Mouse (Mus musculus): ENCODE data around the gene Micall2.

GRCm38 (mm10) chr5:139756135-139756534 is 20.0 kb upstream of the Micall2 start:
- TF ChIP-seq ZC3H11A (IDR thresholded peaks at IDR 0.05; ENCODE audit: low read depth, low read length) = no peak
- no peak for TF ChIP-seq CTCF (IDR thresholded peaks at IDR 0.05 in 2 of 3, conservative IDR thresholded peaks at IDR 0.05 in 1 of 3; ENCODE audit: control insufficient read depth in 1 of 3, insufficient read depth in 1 of 3, low read depth in 2 of 3, low read length in 3 of 3, poor library complexity in 1 of 3, severe bottlenecking in 1 of 3)
- no peak for TF ChIP-seq KAT2A (conservative IDR thresholded peaks at IDR 0.05; ENCODE audit: low read depth, low read length)
- no peak for TF ChIP-seq POLR2A (IDR thresholded peaks at IDR 0.05; ENCODE audit: control insufficient read depth in 1 of 2, insufficient read depth in 1 of 2, low read depth in 1 of 2, low read length in 2 of 2, poor library complexity in 1 of 2)
- TF ChIP-seq SIN3A (IDR thresholded peaks at IDR 0.05; ENCODE audit: low read length) = no peak
- no peak for TF ChIP-seq NELFE (IDR thresholded peaks at IDR 0.05; ENCODE audit: low read depth, low read length)
- no peak for TF ChIP-seq MEF2A (IDR thresholded peaks at IDR 0.05; ENCODE audit: extremely low read depth, insufficient replicate concordance, low read depth, low read length, poor library complexity, severe bottlenecking)
- no peak for TF ChIP-seq TBP (IDR thresholded peaks at IDR 0.05; ENCODE audit: low read depth, low read length)
- TF ChIP-seq MAX (IDR thresholded peaks at IDR 0.05; ENCODE audit: low read length) = no peak
- TF ChIP-seq MAZ (IDR thresholded peaks at IDR 0.05; ENCODE audit: low read depth, low read length) = no peak
- no peak for TF ChIP-seq TAL1 (IDR thresholded peaks at IDR 0.05; ENCODE audit: low read length)
- TF ChIP-seq ZNF384 (IDR thresholded peaks at IDR 0.05; ENCODE audit: low read depth, low read length) = no peak
- no peak for TF ChIP-seq USF2 (IDR thresholded peaks at IDR 0.05; ENCODE audit: borderline replicate concordance in 1 of 2, insufficient read depth in 1 of 2, low read depth in 1 of 2, low read length in 2 of 2)

Measured in MEL (cell line).